Mouse (Mus musculus): Measurements from ENCODE around the gene Zfp787. TPM values are rescaled to one million over a fixed set of nuclear protein-coding genes. Genes with fewer than 3 reads are reported as not detected.
"Not testable (repeated sequence)": the region's sequence is repeated elsewhere in the genome, so short reads cannot be mapped to it uniquely, and the experiment has no call there.

The Zfp787 gene
- total RNA-seq, 2 experiments from 2014 or later, result 25.1 to 27.3 TPM

- no peak for DNase-seq (ENCODE audit: low spot score in 2 of 2)
- intact Hi-C loops (cut with DNase I), result no loop called here
Measured at GRCm38 (mm10) chr7:6139295-6139694, 16.5 kb downstream of the Zfp787 start.

- intact Hi-C loops (cut with DNase I), result no loop called here
Measured at GRCm38 (mm10) chr7:6136497-6136896, 19.3 kb downstream of the Zfp787 start.

GRCm38 (mm10) chr7:6132646-6133045, 23.2 kb downstream of the Zfp787 start:
- intact Hi-C loops (cut with DNase I), result no loop called here
- DNase-seq (ENCODE audit: low spot score in 2 of 2), result no peak

More at GRCm38 (mm10) chr7:6136497-6136896, 19.3 kb downstream of the Zfp787 start:
- DNase-seq (ENCODE audit: low spot score in 2 of 2), result no peak

GRCm38 (mm10) chr7:6130346-6130745, 25.5 kb downstream of the Zfp787 start:
- intact Hi-C loops (cut with DNase I), result no loop called here
- DNase-seq (ENCODE audit: low spot score in 2 of 2), result no peak

GRCm38 (mm10) chr7:6126690-6127448, 28.9 kb downstream of the Zfp787 start:
- intact Hi-C loops (cut with DNase I), result loop anchor here (1.0 kb wide), 2 partner anchors 45 to 67 kb away; partner anchors contain the start of gene Zfp444
- peak; percentile 89 to 94 for DNase-seq (ENCODE audit: low spot score in 2 of 2)

GRCm38 (mm10) chr7:6121128-6121527, 34.7 kb downstream of the Zfp787 start:
- intact Hi-C loops (cut with DNase I); DNase-seq (ENCODE audit: low spot score in 2 of 2): not testable (repeated sequence)

GRCm38 (mm10) chr7:6120104-6120503, 35.7 kb downstream of the Zfp787 start:
- intact Hi-C loops (cut with DNase I); DNase-seq (ENCODE audit: low spot score in 2 of 2): not testable (repeated sequence)

GRCm38 (mm10) chr7:6119501-6119900, 36.3 kb downstream of the Zfp787 start:
- intact Hi-C loops (cut with DNase I), result no loop called here
- no peak for DNase-seq (ENCODE audit: low spot score in 2 of 2)

Other genes starting within 250 kb of the Zfp787 start
- not detected for gene Vmn1r65, start 145.0 kb downstream of the Zfp787 start, total RNA-seq (2021)
- gene Nlrp4c, start 110.8 kb downstream of the Zfp787 start, total RNA-seq (2021), result not detected
- gene Zfp444, start 16.2 kb upstream of the Zfp787 start, total RNA-seq (2021), result 10 to 100 TPM; 56.7 to 69.6 TPM
- gene Galp, start 41.1 kb upstream of the Zfp787 start, total RNA-seq (2021), result not detected
- gene Zscan5b, start 66.3 kb upstream of the Zfp787 start, total RNA-seq (2021), result not detected
- not detected for gene Epp13, start 96.7 kb upstream of the Zfp787 start, total RNA-seq (2021)
- gene Zfp667, start 130.6 kb upstream of the Zfp787 start, total RNA-seq (2021), result 10 to 100 TPM; 11.4 to 11.7 TPM
- 10 to 100 TPM; 10.8 to 12.4 TPM for gene Zfp583, start 175.3 kb upstream of the Zfp787 start, total RNA-seq (2021)
- 1 to 10 TPM; 5.2 to 7.3 TPM for gene Gm3854, start 187.8 kb upstream of the Zfp787 start, total RNA-seq (2021)
- gene Zfp78, start 207.3 kb upstream of the Zfp787 start, total RNA-seq (2021), result 1 to 10 TPM; 3.9 to 4.6 TPM
- 1 to 10 TPM; 6.3 to 6.4 TPM for gene Zfp28, start 227.3 kb upstream of the Zfp787 start, total RNA-seq (2021)
- gene Smim17, start 242.7 kb upstream of the Zfp787 start, total RNA-seq (2021), result 10 to 100 TPM; 15.8 to 17.0 TPM